Mouse (Mus musculus): ENCODE data around the gene Rab13.

Rab13 gene

GRCm38 (mm10) chr3:90256731-90257530, 43.4 kb downstream of the Rab13 start:
- DNase-seq (ENCODE audit: low spot score in 2 of 2), result no peak

GRCm38 (mm10) chr3:90258521-90258920, 45.0 kb downstream of the Rab13 start:
- DNase-seq (ENCODE audit: low spot score in 2 of 2), result no peak

GRCm38 (mm10) chr3:90263121-90263771, 49.8 kb downstream of the Rab13 start:
- DNase-seq (ENCODE audit: low spot score in 2 of 2), result no peak

GRCm38 (mm10) chr3:90264687-90265033, 51.2 kb downstream of the Rab13 start:
- no peak for DNase-seq (ENCODE audit: low spot score in 2 of 2)

GRCm38 (mm10) chr3:90265034-90265931, 51.8 kb downstream of the Rab13 start, which contains the start of gene Dennd4b:
TSS of gene Dennd4b (plus strand) at chr3:90265185.
- peak; percentile 77 to 81 for DNase-seq (ENCODE audit: low spot score in 2 of 2)

GRCm38 (mm10) chr3:90265932-90266741, 52.6 kb downstream of the Rab13 start:
- no peak for DNase-seq (ENCODE audit: low spot score in 2 of 2)

- DNase-seq (ENCODE audit: low spot score in 2 of 2), result no peak
These were observed 53.6 kb downstream of the Rab13 start for GRCm38 (mm10) chr3:90266901-90267775.

- no peak for DNase-seq (ENCODE audit: low spot score in 2 of 2)
These were observed 54.7 kb downstream of the Rab13 start for GRCm38 (mm10) chr3:90268190-90268589.

- DNase-seq (ENCODE audit: low spot score in 2 of 2), result no peak
These were observed 55.5 kb downstream of the Rab13 start for GRCm38 (mm10) chr3:90268971-90269370.

- DNase-seq (ENCODE audit: low spot score in 2 of 2), result no peak
These were observed 57.3 kb downstream of the Rab13 start for GRCm38 (mm10) chr3:90270784-90271183.

- no peak for DNase-seq (ENCODE audit: low spot score in 2 of 2)
These were observed 58.7 kb downstream of the Rab13 start for GRCm38 (mm10) chr3:90272170-90272569.

GRCm38 (mm10) chr3:90273855-90274254, 60.4 kb downstream of the Rab13 start:
- DNase-seq (ENCODE audit: low spot score in 2 of 2), result no peak

GRCm38 (mm10) chr3:90275286-90275685, 61.8 kb downstream of the Rab13 start:
- DNase-seq (ENCODE audit: low spot score in 2 of 2), result no peak

Data from frontal cortex, postnatal 14 days (tissue).